Mouse (Mus musculus): ENCODE data around the gene Ncdn. TPM values are rescaled to one million over a fixed set of nuclear protein-coding genes. Genes with fewer than 3 reads are reported as not detected.

Ncdn gene
- polyA plus RNA-seq, 1 experiment from 2014 or later = 34.6 TPM

Other genes starting within 250 kb of the Ncdn start
- 2.9 and 3.1 TPM in 2 replicates for gene Ago4, start 220.0 kb downstream of the Ncdn start, polyA plus RNA-seq (2015; fragmentation: Nextera tagmentation; extraction: Ambion mirVana)
- gene Clspn, start 196.5 kb downstream of the Ncdn start, polyA plus RNA-seq (2015; fragmentation: Nextera tagmentation; extraction: Ambion mirVana) = 44.0 and 46.3 TPM in 2 replicates
- 4.6 and 4.7 TPM in 2 replicates for gene 5730409E04Rik, start 143.6 kb downstream of the Ncdn start, polyA plus RNA-seq (2015; fragmentation: Nextera tagmentation; extraction: Ambion mirVana)
- gene Psmb2, start 75.8 kb downstream of the Ncdn start, polyA plus RNA-seq (2015; fragmentation: Nextera tagmentation; extraction: Ambion mirVana) = 501 and 520 TPM in 2 replicates
- 0.06 TPM in 1 of 2 replicates, not detected in the other for gene Tfap2e, start 17.2 kb downstream of the Ncdn start, polyA plus RNA-seq (2015; fragmentation: Nextera tagmentation; extraction: Ambion mirVana)
- 16.9 and 17.6 TPM in 2 replicates for gene AU040320, start 106 bp upstream of the Ncdn start, polyA plus RNA-seq (2015; fragmentation: Nextera tagmentation; extraction: Ambion mirVana)
- 27.8 and 31.0 TPM in 2 replicates for gene Zmym4, start 214.7 kb upstream of the Ncdn start, polyA plus RNA-seq (2015; fragmentation: Nextera tagmentation; extraction: Ambion mirVana)